Mouse (Mus musculus): Measurements from ENCODE around the gene Ankfy1.
"Not testable (repeated sequence)": the region's sequence is repeated elsewhere in the genome, so short reads cannot be mapped to it uniquely, and the experiment has no call there.

Ankfy1 gene

DNA sequence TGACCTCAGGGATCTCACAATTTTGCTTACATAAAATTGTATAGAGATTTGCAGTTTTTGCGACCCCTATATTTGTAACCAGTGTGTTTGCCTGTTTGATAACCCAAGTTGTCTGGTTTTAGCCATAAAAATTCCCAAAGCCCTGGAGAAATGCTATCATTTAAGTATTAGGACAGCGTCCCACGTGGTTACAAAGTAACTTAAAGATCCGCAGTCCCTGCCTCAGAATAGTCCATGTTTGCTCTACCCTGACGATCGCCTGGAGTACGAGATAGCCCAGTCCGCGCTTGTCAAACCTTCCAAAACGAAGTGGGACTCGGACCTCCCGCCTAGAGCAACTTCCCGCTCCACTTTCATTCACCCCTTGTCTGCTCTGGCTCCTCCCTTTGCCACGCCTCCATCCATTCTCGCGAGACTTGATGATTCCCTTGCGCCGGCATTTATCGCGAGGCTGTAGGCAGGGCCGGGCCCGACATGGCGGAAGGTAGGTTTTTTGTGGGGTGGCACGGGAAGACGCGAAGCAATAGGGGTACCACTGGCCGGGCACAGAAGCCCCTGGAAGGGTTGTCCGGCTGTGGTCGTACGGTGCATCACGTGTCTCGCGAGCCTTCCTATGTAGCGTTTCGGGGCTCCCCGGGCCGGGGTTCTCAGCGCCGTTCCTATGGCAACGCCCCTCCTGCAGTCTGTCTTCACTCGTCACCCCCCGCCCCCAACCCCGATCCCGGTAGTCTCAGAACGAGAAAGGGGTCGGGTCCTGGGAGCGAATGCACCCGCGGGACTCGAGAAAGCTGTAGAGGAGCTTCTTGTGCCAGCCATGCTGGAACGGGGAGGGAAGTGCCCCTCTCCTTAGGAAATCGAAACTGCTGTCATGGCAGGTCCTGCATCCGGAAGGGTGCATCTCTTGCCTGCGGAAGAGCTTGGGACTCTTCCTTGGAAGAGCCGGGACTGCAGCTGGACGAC lies at the start of gene Ankfy1:
Gene Ankfy1, plus strand, starts transcription at position 456 of the 960 bp plus-strand sequence.
- peak; percentile 90 to 93 for DNase-seq (ENCODE audit: low spot score in 2 of 2)

DNA sequence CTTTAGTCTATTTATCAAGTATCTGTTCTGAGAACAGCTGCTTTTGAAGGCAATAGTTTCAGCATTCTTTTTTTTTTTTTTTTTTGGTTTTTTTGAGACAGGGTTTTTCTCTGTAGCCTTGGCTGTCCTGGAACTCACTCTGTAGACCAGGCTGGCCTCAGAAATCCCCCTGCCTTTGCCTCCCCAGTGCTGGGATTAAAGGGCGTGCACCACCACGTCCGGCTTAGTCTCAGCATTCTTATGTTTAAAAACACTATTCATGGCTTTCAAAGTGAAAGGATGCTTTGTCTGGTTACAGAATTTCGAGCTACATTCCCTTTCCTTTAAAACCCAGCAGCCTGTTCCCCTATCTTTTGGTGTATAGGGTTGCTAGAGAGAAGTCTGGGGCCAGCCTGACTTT lies 47.1 kb upstream of the Ankfy1 start:
- DNase-seq (ENCODE audit: low spot score in 2 of 2): no peak

- no peak for DNase-seq (ENCODE audit: low spot score in 2 of 2)
These were observed 44.4 kb upstream of the Ankfy1 start for GRCm38 (mm10) chr11:72645386-72645785.

DNA sequence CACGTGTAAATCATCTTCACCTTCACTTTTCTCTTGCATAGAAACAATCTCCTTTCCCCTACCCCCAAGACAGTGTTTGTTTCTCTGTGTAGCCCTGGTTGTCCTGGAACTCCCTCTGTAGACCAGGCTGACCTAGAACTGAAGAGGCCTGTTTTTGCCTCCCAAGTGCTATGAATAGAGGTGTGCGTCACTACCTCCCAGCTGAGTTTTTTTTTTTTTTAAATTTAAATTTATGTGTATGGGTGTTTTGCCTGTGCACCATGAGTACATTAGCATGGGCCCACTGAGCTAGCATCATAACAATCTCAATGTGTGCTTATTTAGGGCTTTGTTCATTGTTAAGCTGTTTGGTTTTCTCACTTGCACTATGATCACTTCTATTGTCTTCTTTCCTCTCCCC lies 39.5 kb upstream of the Ankfy1 start:
- DNase-seq (ENCODE audit: low spot score in 2 of 2): no peak

DNA sequence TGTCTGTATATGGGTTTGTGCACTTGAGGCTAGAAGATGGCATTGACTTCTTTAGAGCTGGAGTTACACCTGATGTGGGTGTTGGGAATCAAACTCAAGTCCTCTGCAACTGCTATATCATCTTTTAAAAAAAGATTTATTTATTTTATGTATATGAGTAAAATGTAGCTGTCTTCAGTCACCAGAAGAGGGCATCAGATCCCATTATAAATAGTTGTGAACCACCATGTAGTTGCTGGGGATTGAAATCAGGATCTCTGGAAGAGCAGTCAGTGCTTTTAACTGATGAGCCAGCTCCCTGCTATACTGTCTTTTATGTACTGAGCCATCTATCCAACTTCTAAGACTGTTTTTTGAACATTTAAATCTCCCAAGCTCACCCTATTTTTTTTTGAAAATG lies 29.9 kb upstream of the Ankfy1 start:
- no peak for DNase-seq (ENCODE audit: low spot score in 2 of 2)

DNA sequence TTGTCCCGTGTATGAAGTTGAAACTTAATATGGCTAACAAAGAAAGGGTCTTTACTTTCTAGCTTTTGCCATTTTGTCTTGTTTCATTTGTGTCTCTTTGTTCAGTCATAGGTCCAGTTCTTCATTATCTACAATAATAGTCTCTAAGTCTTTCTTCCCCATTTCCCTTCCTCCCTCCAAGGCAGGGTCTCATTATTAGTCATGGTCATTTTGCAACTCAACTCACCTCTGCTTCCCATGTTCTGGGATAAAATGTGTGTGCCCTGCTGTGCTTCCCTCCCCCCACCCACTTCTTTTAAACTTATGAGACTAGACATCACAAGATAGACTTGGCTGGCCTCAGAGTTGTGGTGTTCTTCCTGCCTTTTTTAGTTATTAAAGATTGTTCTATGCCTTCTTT lies 29.4 kb upstream of the Ankfy1 start:
- DNase-seq (ENCODE audit: low spot score in 2 of 2): no peak

GRCm38 (mm10) chr11:72664641-72665040 lies 25.2 kb upstream of the Ankfy1 start:
- DNase-seq (ENCODE audit: low spot score in 2 of 2): no peak

DNA sequence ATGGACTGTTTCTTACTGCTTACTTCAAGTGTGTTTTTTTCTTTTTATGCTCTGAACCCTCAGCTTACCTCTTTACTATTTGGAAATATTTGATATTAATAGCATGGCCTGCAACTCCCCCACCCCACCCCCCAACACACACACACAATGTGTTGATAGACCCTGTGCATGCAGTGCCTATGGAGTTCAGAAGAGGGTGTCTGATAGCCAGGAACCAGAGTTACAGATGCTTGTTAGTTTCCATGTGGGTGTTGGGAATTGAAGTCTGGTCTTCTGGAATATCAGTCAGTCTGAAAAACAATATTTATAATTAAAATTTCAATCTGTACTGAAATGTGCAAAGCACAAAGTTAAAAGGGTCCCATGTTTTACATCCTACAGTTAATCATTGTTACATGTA lies 19.2 kb upstream of the Ankfy1 start:
- DNase-seq (ENCODE audit: low spot score in 2 of 2): no peak

- no peak for DNase-seq (ENCODE audit: low spot score in 2 of 2)
These were observed 18.4 kb upstream of the Ankfy1 start for GRCm38 (mm10) chr11:72671294-72671988.

DNA sequence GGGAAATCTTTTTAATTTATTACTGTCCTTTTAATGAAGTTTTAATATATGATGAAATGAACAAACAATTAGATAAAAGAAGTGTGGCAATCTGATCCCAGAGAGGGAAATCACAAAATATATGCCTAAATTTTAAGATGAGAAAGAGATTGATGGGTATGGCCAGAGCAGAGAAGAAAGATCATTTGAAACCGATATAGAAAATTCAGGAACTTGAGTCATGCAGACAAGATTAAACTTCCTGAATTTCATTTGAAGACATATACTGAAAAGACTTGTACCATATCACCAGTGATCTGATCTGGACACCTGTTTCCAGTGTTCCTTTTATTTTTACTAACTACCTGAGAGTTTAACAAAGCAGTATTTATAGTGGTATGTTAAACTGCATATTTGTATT lies 17.4 kb upstream of the Ankfy1 start:
- no peak for DNase-seq (ENCODE audit: low spot score in 2 of 2)

- no peak for DNase-seq (ENCODE audit: low spot score in 2 of 2)
These were observed 14.5 kb upstream of the Ankfy1 start for GRCm38 (mm10) chr11:72675280-72675679.

- DNase-seq (ENCODE audit: low spot score in 2 of 2): no peak
These were observed 9.1 kb upstream of the Ankfy1 start for GRCm38 (mm10) chr11:72680726-72681125.

- DNase-seq (ENCODE audit: low spot score in 2 of 2): no peak
These were observed 6.4 kb upstream of the Ankfy1 start for GRCm38 (mm10) chr11:72683402-72683801.

DNA sequence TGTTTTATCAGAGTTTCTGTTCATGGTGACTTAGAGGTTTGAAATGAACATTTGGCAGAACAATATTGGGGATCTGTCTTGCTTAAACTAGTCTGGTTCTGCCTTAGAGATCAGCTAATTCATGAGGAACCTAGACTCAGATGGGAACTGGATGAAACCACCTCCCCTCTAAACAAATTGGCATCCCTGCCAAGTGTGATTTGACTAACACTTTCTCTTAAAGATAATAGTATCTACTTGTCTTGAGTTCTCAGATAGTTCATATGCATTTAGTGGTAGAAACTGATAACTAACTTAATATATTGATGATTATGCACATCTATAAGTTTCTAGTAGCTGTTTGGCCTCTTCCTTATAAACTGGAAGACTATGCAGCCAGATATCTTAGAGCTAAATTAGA lies 3.1 kb upstream of the Ankfy1 start:
- DNase-seq (ENCODE audit: low spot score in 2 of 2): no peak

DNA sequence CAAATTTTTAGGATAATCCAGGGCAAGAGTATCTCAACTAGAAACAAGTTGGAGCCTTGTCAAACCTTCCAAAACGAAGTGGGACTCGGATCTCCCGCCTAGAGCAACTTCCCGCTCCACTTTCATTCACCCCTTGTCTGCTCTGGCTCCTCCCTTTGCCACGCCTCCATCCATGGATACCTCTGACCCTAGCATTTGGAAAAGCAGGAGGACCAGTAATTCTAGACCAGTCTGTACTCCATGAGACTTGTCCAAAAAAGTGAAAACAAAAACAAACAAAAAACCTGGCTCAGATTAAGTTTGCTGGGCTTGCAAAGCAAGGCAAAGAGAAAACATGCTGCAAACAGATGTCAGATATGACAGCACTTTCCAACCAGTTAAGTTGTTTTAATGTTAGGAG lies 1.6 kb upstream of the Ankfy1 start:
- DNase-seq (ENCODE audit: low spot score in 2 of 2): no peak

DNA sequence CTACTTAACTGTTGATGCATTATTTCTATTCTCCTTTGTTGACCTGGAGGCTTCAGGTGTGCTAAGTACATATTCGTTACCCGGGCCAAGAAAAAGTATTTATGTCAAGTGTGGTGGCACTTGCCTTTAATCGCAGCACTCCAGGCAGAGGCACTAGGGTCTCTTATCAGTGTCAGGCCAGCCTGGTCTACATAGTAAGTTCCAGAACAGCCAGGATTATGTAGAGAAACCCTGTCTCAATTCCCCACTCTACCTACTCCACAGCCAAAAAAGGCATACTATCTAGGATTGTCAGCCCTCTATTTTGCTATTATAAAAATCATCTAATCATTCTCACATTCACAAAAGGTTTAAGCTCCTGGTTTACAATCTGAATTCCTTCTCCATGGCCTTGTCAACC lies 691 bp upstream of the Ankfy1 start:
- no peak for DNase-seq (ENCODE audit: low spot score in 2 of 2)

DNA sequence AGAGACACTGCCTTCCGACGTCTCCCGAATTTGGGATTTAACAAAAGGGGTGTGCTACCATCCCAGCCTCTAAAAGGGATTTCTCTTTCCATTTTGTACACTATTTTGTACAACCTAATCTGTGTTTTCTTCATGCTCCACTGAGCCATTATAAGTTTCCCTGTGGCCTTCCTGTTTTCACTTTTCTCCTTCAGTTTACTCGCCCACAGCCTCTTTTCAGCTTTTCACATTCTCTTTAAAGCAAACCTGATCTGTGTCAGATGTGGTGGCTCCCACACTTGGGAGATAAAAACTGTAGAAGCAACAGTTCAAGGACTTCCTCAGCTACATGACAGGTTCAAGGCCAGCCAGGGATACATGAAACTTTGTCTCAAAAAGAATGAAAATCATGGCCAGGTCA lies 2.5 kb downstream of the Ankfy1 start:
- no peak for DNase-seq (ENCODE audit: low spot score in 2 of 2)

DNA sequence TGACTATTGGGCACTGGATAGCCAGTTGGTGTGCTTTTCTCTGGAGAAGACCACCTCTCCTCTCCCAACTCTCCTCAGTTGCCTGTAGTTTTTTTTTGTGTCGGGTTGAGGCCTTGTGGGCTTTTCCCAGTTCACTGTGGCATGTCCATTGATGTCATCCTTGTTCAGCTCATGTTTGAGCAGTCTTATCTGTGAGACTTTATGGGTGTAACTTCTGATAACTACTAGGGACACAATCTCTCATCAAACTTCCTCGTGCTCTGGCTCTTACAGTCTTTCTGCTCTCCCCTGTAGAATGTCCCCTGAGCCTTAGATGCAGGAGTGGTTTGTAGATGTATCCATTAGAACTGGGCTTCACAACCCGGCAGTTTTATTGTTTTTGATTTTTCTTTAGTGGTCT lies 5.2 kb downstream of the Ankfy1 start:
- no peak for DNase-seq (ENCODE audit: low spot score in 2 of 2)

GRCm38 (mm10) chr11:72696368-72696971 lies 6.7 kb downstream of the Ankfy1 start:
- DNase-seq (ENCODE audit: low spot score in 2 of 2): no peak

GRCm38 (mm10) chr11:72697323-72697722 lies 7.5 kb downstream of the Ankfy1 start:
- DNase-seq (ENCODE audit: low spot score in 2 of 2): no peak

- not testable (repeated sequence) for DNase-seq (ENCODE audit: low spot score in 2 of 2)
These were observed 15.3 kb downstream of the Ankfy1 start for GRCm38 (mm10) chr11:72705111-72705510.

GRCm38 (mm10) chr11:72712721-72713120 lies 22.9 kb downstream of the Ankfy1 start:
- DNase-seq (ENCODE audit: low spot score in 2 of 2): peak; percentile 22 to 58

GRCm38 (mm10) chr11:72718161-72718560 lies 28.4 kb downstream of the Ankfy1 start:
- DNase-seq (ENCODE audit: low spot score in 2 of 2): no peak
